Mouse (Mus musculus): ENCODE measurements around the gene Ywhaq. TPM values are rescaled to one million over a fixed set of nuclear protein-coding genes. Genes with fewer than 3 reads are reported as not detected.
"Not testable (repeated sequence)": the region's sequence is repeated elsewhere in the genome, so short reads cannot be mapped to it uniquely, and the experiment has no call there.

The Ywhaq gene
- polyA plus RNA-seq, 1 experiment from 2014 or later: 857 TPM

- peak overlapping the region; percentile 65; the same call in 1 of the 2 replicates for H3K9ac ChIP-seq (ENCODE audit: low read depth, low read length)
- peaks cover 15% of the 10 kb centered on the region; the same call in 1 of the 2 replicates for H3K4me1 ChIP-seq (ENCODE audit: control insufficient read depth, insufficient read depth, low read length)
- peak overlapping the region; percentile 92; the same call in 1 of the 2 replicates for H3K4me3 ChIP-seq (ENCODE audit: low read length)
- no peak for ATAC-seq (ENCODE audit: low FRiP score, low TSS enrichment)
- WGBS: 44% methylated on average over 10 of the region's 11 CpGs
- no peaks in the 10 kb centered on the region for H3K9me3 ChIP-seq (ENCODE audit: control insufficient read depth, low read length)
- H3K27ac ChIP-seq (ENCODE audit: low read depth, low read length): no peak overlapping the region
- peaks cover 22% of the 10 kb centered on the region for H3K36me3 ChIP-seq (ENCODE audit: control insufficient read depth, insufficient read depth, low read length)
- H3K4me2 ChIP-seq (replicated peaks; ENCODE audit: low read depth, low read length): peak overlapping the region; percentile 56
- H3K27me3 ChIP-seq (ENCODE audit: control insufficient read depth, insufficient read depth, low read length): no peaks in the 10 kb centered on the region
Measured at GRCm38 (mm10) chr12:21418621-21419131, 1.2 kb upstream of the Ywhaq start.

GRCm38 (mm10) chr12:21418083-21418482, 646 bp upstream of the Ywhaq start:
- no peak for ATAC-seq (ENCODE audit: low FRiP score, low TSS enrichment)
- Histone ChIP-seq H3K4me1 (ENCODE audit: control insufficient read depth, insufficient read depth, low read length) (peaks cover 15% of the 10 kb centered on the region; the same call in 1 of the 2 replicates), H3K27me3 (ENCODE audit: control insufficient read depth, insufficient read depth, low read length) (no peaks in the 10 kb centered on the region), H3K9ac (ENCODE audit: low read depth, low read length) (peak overlapping the region; percentile 65), H3K4me2 (replicated peaks; ENCODE audit: low read depth, low read length) (peak overlapping the region; percentile 56), H3K27ac (ENCODE audit: low read depth, low read length) (peak overlapping the region; percentile 48; the same call in 1 of the 2 replicates), H3K4me3 (ENCODE audit: low read length) (peak overlapping the region; percentile 92), H3K36me3 (ENCODE audit: control insufficient read depth, insufficient read depth, low read length) (peaks cover 28% of the 10 kb centered on the region), H3K9me3 (ENCODE audit: control insufficient read depth, low read length) (no peaks in the 10 kb centered on the region; the same call in 1 of the 2 replicates)
- WGBS: 3% methylated on average over 10 of the region's 10 CpGs

- 0% methylated on average over 13 of the region's 15 CpGs for whole genome bisulfite sequencing
- Histone ChIP-seq H3K27ac (ENCODE audit: low read depth, low read length) (no peak overlapping the region), H3K4me3 (ENCODE audit: low read length) (peak overlapping the region; percentile 92), H3K4me1 (ENCODE audit: control insufficient read depth, insufficient read depth, low read length) (peaks cover 15% of the 10 kb centered on the region; the same call in 1 of the 2 replicates), H3K27me3 (ENCODE audit: control insufficient read depth, insufficient read depth, low read length) (no peaks in the 10 kb centered on the region), H3K36me3 (ENCODE audit: control insufficient read depth, insufficient read depth, low read length) (peaks cover 43% of the 10 kb centered on the region), H3K9ac (ENCODE audit: low read depth, low read length) (peak overlapping the region; percentile 98), H3K4me2 (replicated peaks; ENCODE audit: low read depth, low read length) (peak overlapping the region; percentile 80), H3K9me3 (ENCODE audit: control insufficient read depth, low read length) (peaks cover 4% of the 10 kb centered on the region; the same call in 1 of the 2 replicates)
- ATAC-seq (ENCODE audit: low FRiP score, low TSS enrichment): no peak
Measured at GRCm38 (mm10) chr12:21416506-21416905, 931 bp downstream of the Ywhaq start.

GRCm38 (mm10) chr12:21410620-21411019, 6.8 kb downstream of the Ywhaq start:
- Histone ChIP-seq H3K4me2 (replicated peaks; ENCODE audit: low read depth, low read length) (no peak overlapping the region), H3K9me3 (ENCODE audit: control insufficient read depth, low read length) (peaks cover 7% of the 10 kb centered on the region), H3K27ac (ENCODE audit: low read depth, low read length) (no peak overlapping the region), H3K9ac (ENCODE audit: low read depth, low read length) (no peak overlapping the region), H3K4me1 (ENCODE audit: control insufficient read depth, insufficient read depth, low read length) (peaks cover 10% of the 10 kb centered on the region; the same call in 1 of the 2 replicates), H3K27me3 (ENCODE audit: control insufficient read depth, insufficient read depth, low read length) (no peaks in the 10 kb centered on the region), H3K4me3 (ENCODE audit: low read length) (no peak overlapping the region), H3K36me3 (ENCODE audit: control insufficient read depth, insufficient read depth, low read length) (peaks cover 81% of the 10 kb centered on the region)
- ATAC-seq (ENCODE audit: low FRiP score, low TSS enrichment): no peak
- WGBS: 95% methylated on average over 2 of the region's 2 CpGs

GRCm38 (mm10) chr12:21409651-21410050, 7.8 kb downstream of the Ywhaq start:
- ATAC-seq (ENCODE audit: low FRiP score, low TSS enrichment): no peak
- Histone ChIP-seq H3K4me3 (ENCODE audit: low read length) (no peak overlapping the region), H3K4me2 (replicated peaks; ENCODE audit: low read depth, low read length) (no peak overlapping the region), H3K9ac (ENCODE audit: low read depth, low read length) (no peak overlapping the region), H3K36me3 (ENCODE audit: control insufficient read depth, insufficient read depth, low read length) (peaks cover 77% of the 10 kb centered on the region), H3K9me3 (ENCODE audit: control insufficient read depth, low read length) (peaks cover 7% of the 10 kb centered on the region), H3K4me1 (ENCODE audit: control insufficient read depth, insufficient read depth, low read length) (0 out of 2 replicates have a peak, but pooled peaks cover 2% of the 10 kb centered on the region), H3K27ac (ENCODE audit: low read depth, low read length) (no peak overlapping the region), H3K27me3 (ENCODE audit: control insufficient read depth, insufficient read depth, low read length) (no peaks in the 10 kb centered on the region)
- 96% methylated on average over 3 of the region's 3 CpGs for WGBS

- peaks cover 71% of the 10 kb centered on the region for H3K36me3 ChIP-seq (ENCODE audit: control insufficient read depth, insufficient read depth, low read length)
- H3K4me2 ChIP-seq (replicated peaks; ENCODE audit: low read depth, low read length): no peak overlapping the region
- no peak for ATAC-seq (ENCODE audit: low FRiP score, low TSS enrichment)
- H3K4me3 ChIP-seq (ENCODE audit: low read length): no peak overlapping the region
- H3K27me3 ChIP-seq (ENCODE audit: control insufficient read depth, insufficient read depth, low read length): no peaks in the 10 kb centered on the region
- H3K4me1 ChIP-seq (ENCODE audit: control insufficient read depth, insufficient read depth, low read length): no peaks in the 10 kb centered on the region
- H3K27ac ChIP-seq (ENCODE audit: low read depth, low read length): no peak overlapping the region
- H3K9ac ChIP-seq (ENCODE audit: low read depth, low read length): no peak overlapping the region
- peaks cover 7% of the 10 kb centered on the region for H3K9me3 ChIP-seq (ENCODE audit: control insufficient read depth, low read length)
- WGBS: 97% methylated on average over 2 of the region's 2 CpGs
Measured at GRCm38 (mm10) chr12:21408789-21409367, 8.6 kb downstream of the Ywhaq start.

- 94% methylated on average over 5 of the region's 5 CpGs for WGBS
- H3K27me3 ChIP-seq (ENCODE audit: control insufficient read depth, insufficient read depth, low read length): no peaks in the 10 kb centered on the region
- H3K4me3 ChIP-seq (ENCODE audit: low read length): no peak overlapping the region
- H3K36me3 ChIP-seq (ENCODE audit: control insufficient read depth, insufficient read depth, low read length): peaks cover 42% of the 10 kb centered on the region
- H3K9me3 ChIP-seq (ENCODE audit: control insufficient read depth, low read length): no peaks in the 10 kb centered on the region
- no peak for ATAC-seq (ENCODE audit: low FRiP score, low TSS enrichment)
- no peaks in the 10 kb centered on the region for H3K4me1 ChIP-seq (ENCODE audit: control insufficient read depth, insufficient read depth, low read length)
- no peak overlapping the region for H3K9ac ChIP-seq (ENCODE audit: low read depth, low read length)
- no peak overlapping the region for H3K27ac ChIP-seq (ENCODE audit: low read depth, low read length)
- no peak overlapping the region for H3K4me2 ChIP-seq (replicated peaks; ENCODE audit: low read depth, low read length)
Measured at GRCm38 (mm10) chr12:21402771-21403170, 14.7 kb downstream of the Ywhaq start.

GRCm38 (mm10) chr12:21386201-21386600, 31.2 kb downstream of the Ywhaq start:
- Histone ChIP-seq H3K36me3 (ENCODE audit: control insufficient read depth, insufficient read depth, low read length) (peaks cover 35% of the 10 kb centered on the region; the same call in 1 of the 2 replicates), H3K4me3 (ENCODE audit: low read length) (no peak overlapping the region), H3K4me2 (replicated peaks; ENCODE audit: low read depth, low read length) (no peak overlapping the region), H3K27me3 (ENCODE audit: control insufficient read depth, insufficient read depth, low read length) (no peaks in the 10 kb centered on the region), H3K27ac (ENCODE audit: low read depth, low read length) (no peak overlapping the region), H3K4me1 (ENCODE audit: control insufficient read depth, insufficient read depth, low read length) (no peaks in the 10 kb centered on the region), H3K9me3 (ENCODE audit: control insufficient read depth, low read length) (no peaks in the 10 kb centered on the region), H3K9ac (ENCODE audit: low read depth, low read length) (no peak overlapping the region)
- no peak for ATAC-seq (ENCODE audit: low FRiP score, low TSS enrichment)
- WGBS: 100% methylated on average over 2 of the region's 2 CpGs

- not testable (repeated sequence) for H3K27me3 ChIP-seq (ENCODE audit: control insufficient read depth, insufficient read depth, low read length); ATAC-seq (ENCODE audit: low FRiP score, low TSS enrichment); H3K4me1 ChIP-seq (ENCODE audit: control insufficient read depth, insufficient read depth, low read length); H3K36me3 ChIP-seq (ENCODE audit: control insufficient read depth, insufficient read depth, low read length); H3K9me3 ChIP-seq (ENCODE audit: control insufficient read depth, low read length); H3K4me2 ChIP-seq (replicated peaks; ENCODE audit: low read depth, low read length); H3K4me3 ChIP-seq (ENCODE audit: low read length); H3K27ac ChIP-seq (ENCODE audit: low read depth, low read length); H3K9ac ChIP-seq (ENCODE audit: low read depth, low read length)
- 72% methylated on average over 6 of the region's 6 CpGs for WGBS
Measured at GRCm38 (mm10) chr12:21378765-21379346, 38.6 kb downstream of the Ywhaq start.
